15 mouse cellular contexts compared by ENCODE assay signal in the genomic region with DNA sequence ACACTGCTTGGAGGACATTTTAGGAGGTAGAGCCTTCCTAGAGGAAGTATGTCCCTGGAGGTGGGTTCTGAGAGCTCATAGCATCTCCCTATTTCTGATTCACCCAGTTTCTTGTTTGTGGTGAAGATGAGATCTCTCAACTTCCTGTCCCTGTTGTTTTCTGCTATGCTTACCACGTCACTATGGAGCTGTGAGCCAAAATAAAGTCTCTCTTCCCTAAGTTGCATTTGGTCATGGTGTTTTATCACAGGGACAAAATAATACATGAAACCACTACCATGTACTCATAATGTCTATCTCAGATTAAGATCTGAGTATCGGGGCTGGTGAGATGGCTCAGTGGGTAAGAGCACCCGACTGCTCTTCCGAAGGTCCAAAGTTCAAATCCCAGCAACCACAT. TPM values are rescaled to one million over a fixed set of nuclear protein-coding genes. Genes with fewer than 3 reads are reported as not detected.
DNase-seq lines count a peak whose midpoint lies in the region; ATAC-seq lines count a peak whose summit lies in the region.
"Had no signal": no experiment of that assay in that cellular context is flagged by ENCODE, and none has a peak within 500 bp of the region (broad histone marks: within the 10 kb centered on the region; RNA-seq: fewer than 3 reads in every experiment).

No protein-coding gene starts in this region.

- peak; percentile 54 for DNase-seq in CD4-positive helper T cell, adult 2 months (ENCODE audit: low read depth, low spot score)
- peak; percentile 34 for DNase-seq in T-cell, adult 2 months (ENCODE audit: low spot score)
- DNase-seq in induced T-regulatory cell, adult 2 months (ENCODE audit: low read depth): peak; percentile 50
- peak; percentile 47 for DNase-seq in naive thymus-derived CD4-positive, alpha-beta T cell, adult 2 months (ENCODE audit: low read depth)

- ATAC-seq in CD4-positive, CD25-positive, alpha-beta regulatory T cell, adult 4 months: peak; percentile 39

RNA-seq across cellular contexts. Expression of a gene that starts 33.1 kb away (rescaled TPM):
- polyA plus RNA-seq in CD4-positive, CD25-positive, alpha-beta regulatory T cell, adult 4 months (2017; shearing (Covaris generic)): not detected
- polyA plus RNA-seq: cerebellum, adult 2 months; cortical plate, adult 2 months; embryonic facial prominence, embryonic 10.5 days; embryonic facial prominence, embryonic 12.5 days; embryonic facial prominence, embryonic 14.5 days; forebrain, embryonic 11.5 days; forebrain, embryonic 13.5 days; forebrain, embryonic 15.5 days; forebrain, postnatal 0 days; Patski had no signal

RNA-seq across cellular contexts. Expression of a gene that starts 35.3 kb away (rescaled TPM):
- not detected for polyA plus RNA-seq in CD4-positive, CD25-positive, alpha-beta regulatory T cell, adult 4 months (2017; shearing (Covaris generic))
- polyA plus RNA-seq: cerebellum, adult 2 months; cortical plate, adult 2 months; embryonic facial prominence, embryonic 10.5 days; embryonic facial prominence, embryonic 12.5 days; embryonic facial prominence, embryonic 14.5 days; forebrain, embryonic 11.5 days; forebrain, embryonic 13.5 days; forebrain, embryonic 15.5 days; forebrain, postnatal 0 days; Patski had no signal

RNA-seq across cellular contexts. Expression of a gene that starts 51.1 kb away (rescaled TPM):
- polyA plus RNA-seq in CD4-positive, CD25-positive, alpha-beta regulatory T cell, adult 4 months (2017; shearing (Covaris generic)): 100 to 1,000 TPM; 212 to 326 TPM

Comparison
In these comparisons a context has a peak if more than half of its experiments do, and no peak if none do; other contexts are left out.
1. Peak in every context shown above with its lines: DNase-seq and ATAC-seq.